Mouse (Mus musculus): Measurements from ENCODE around the gene Mlh3. TPM values are rescaled to one million over a fixed set of nuclear protein-coding genes. Genes with fewer than 3 reads are reported as not detected.

Mlh3 gene
- polyA plus RNA-seq, 1 experiment from 2014 or later = 9.1 TPM

- Histone ChIP-seq H3K9me3 (replicated peaks; ENCODE audit: control insufficient read depth, low read length, poor library complexity, severe bottlenecking) (no peaks in the 10 kb centered on the region), H3K36me3 (ENCODE audit: control insufficient read depth, insufficient read depth, low read length) (no peaks in the 10 kb centered on the region), H3K4me3 (ENCODE audit: low read depth, low read length) (no peak overlapping the region), H3K4me1 (ENCODE audit: control insufficient read depth, insufficient read depth, low read length) (no peaks in the 10 kb centered on the region), H3K27ac (ENCODE audit: low read length) (no peak overlapping the region), H3K9ac (ENCODE audit: low read depth, low read length) (no peak overlapping the region), H3K27me3 (ENCODE audit: control insufficient read depth, insufficient read depth, low read depth, low read length) (no peaks in the 10 kb centered on the region), H3K4me2 (ENCODE audit: low read length) (no peak overlapping the region)
- 90% methylated on average over 11 of the region's 11 CpGs for WGBS
- ATAC-seq = no peak
Observed at GRCm38 (mm10) chr12:85193923-85194622, 76.3 kb downstream of the Mlh3 start.

DNA sequence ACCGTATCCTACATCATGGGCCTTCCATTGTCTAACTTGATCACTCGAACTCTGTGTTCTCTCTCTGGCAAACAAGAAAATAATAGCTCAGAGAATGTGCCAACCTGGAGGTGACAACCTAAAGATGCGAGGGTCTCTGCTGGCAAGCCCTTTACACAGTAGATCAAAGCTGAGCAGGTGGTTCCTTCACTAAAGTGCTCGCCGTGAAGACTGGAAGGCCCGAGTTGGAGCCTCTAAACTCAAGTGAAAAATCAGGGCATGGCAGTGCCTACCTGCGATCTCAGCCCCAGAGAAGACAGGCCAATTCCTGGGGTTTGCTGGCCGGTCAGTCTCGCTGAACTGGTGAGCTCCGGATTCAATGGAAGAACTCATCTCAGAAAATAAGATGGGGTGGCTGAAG is 77.3 kb downstream of the Mlh3 start:
- WGBS = 84% methylated on average over 10 of the region's 10 CpGs
- Histone ChIP-seq H3K4me3 (ENCODE audit: low read depth, low read length) (no peak overlapping the region), H3K27me3 (ENCODE audit: control insufficient read depth, insufficient read depth, low read depth, low read length) (no peaks in the 10 kb centered on the region), H3K9me3 (replicated peaks; ENCODE audit: control insufficient read depth, low read length, poor library complexity, severe bottlenecking) (no peaks in the 10 kb centered on the region), H3K4me2 (ENCODE audit: low read length) (no peak overlapping the region), H3K9ac (ENCODE audit: low read depth, low read length) (no peak overlapping the region), H3K27ac (ENCODE audit: low read length) (no peak overlapping the region), H3K4me1 (ENCODE audit: control insufficient read depth, insufficient read depth, low read length) (no peaks in the 10 kb centered on the region), H3K36me3 (ENCODE audit: control insufficient read depth, insufficient read depth, low read length) (no peaks in the 10 kb centered on the region)
- no peak for ATAC-seq

DNA sequence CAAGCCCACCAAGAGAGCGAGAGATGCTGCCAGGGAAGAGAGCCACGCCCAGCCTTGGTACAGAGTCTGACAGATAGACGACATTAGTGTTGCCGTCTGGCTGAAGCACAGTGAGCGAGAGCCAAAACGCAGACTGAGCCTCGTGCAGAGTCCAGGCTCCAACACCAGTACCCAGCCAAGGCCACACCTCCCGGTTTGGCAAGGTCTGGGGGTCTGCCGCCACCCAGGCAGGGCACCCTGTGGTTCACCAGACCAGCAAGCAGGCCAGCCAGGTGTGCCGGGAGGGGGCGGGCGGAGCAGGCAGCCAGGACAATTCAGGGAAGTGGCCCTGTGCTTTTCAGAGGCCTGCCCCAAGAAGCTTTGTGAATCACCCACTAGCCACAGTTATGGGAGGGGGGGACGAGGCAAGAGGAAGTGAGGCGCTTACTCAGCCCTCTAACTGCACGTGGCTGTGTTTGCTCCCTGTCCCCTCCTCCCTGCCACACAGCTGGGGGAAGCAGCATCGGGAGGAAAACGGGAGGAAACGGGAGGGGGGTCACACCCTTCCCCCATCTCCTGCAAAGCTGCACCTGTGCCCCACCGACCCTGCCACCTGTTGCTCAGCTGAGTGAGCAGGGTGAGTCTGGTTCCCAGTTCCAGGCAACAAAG is 77.8 kb downstream of the Mlh3 start:
- H3K4me2 ChIP-seq (ENCODE audit: low read length) = no peak overlapping the region
- 34% methylated on average over 19 of the region's 19 CpGs for WGBS

DNA sequence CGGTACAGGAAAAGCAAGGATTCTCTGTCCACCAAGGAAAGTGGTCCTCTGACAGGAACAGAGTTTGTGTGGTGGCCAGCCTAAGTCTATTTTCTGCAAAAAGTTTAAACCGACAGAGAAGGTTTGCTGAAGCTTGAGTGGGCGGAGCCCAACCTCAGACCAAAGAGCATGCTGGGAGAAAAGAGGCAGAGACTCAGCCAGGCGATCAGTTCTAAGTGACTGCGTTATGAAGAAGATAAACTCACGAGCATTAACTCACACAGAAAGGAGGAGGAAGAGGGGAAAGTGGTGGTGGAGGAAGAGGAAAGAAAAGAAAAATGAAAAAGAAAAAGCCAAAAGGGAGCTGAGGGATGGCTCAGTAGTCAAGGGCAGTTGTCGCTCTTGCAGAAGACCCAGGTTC is 80.1 kb downstream of the Mlh3 start:
- H3K9ac ChIP-seq (ENCODE audit: low read depth, low read length) = no peak overlapping the region
- H3K27me3 ChIP-seq (ENCODE audit: control insufficient read depth, insufficient read depth, low read depth, low read length) = no peaks in the 10 kb centered on the region
- H3K4me2 ChIP-seq (ENCODE audit: low read length) = no peak overlapping the region
- no peaks in the 10 kb centered on the region for H3K9me3 ChIP-seq (replicated peaks; ENCODE audit: control insufficient read depth, low read length, poor library complexity, severe bottlenecking)
- ATAC-seq = no peak
- no peak overlapping the region for H3K27ac ChIP-seq (ENCODE audit: low read length)
- 76% methylated on average over 7 of the region's 7 CpGs for WGBS
- H3K36me3 ChIP-seq (ENCODE audit: control insufficient read depth, insufficient read depth, low read length) = no peaks in the 10 kb centered on the region
- H3K4me3 ChIP-seq (ENCODE audit: low read depth, low read length) = no peak overlapping the region
- no peaks in the 10 kb centered on the region for H3K4me1 ChIP-seq (ENCODE audit: control insufficient read depth, insufficient read depth, low read length)

More for the DNA sequence above, 77.8 kb downstream of the Mlh3 start:
- no peak overlapping the region for H3K4me3 ChIP-seq (ENCODE audit: low read depth, low read length)
- no peaks in the 10 kb centered on the region for H3K36me3 ChIP-seq (ENCODE audit: control insufficient read depth, insufficient read depth, low read length)
- H3K27ac ChIP-seq (ENCODE audit: low read length) = no peak overlapping the region
- no peaks in the 10 kb centered on the region for H3K27me3 ChIP-seq (ENCODE audit: control insufficient read depth, insufficient read depth, low read depth, low read length)
- no peak for ATAC-seq
- no peaks in the 10 kb centered on the region for H3K4me1 ChIP-seq (ENCODE audit: control insufficient read depth, insufficient read depth, low read length)
- no peaks in the 10 kb centered on the region for H3K9me3 ChIP-seq (replicated peaks; ENCODE audit: control insufficient read depth, low read length, poor library complexity, severe bottlenecking)
- H3K9ac ChIP-seq (ENCODE audit: low read depth, low read length) = no peak overlapping the region

- Histone ChIP-seq H3K9me3 (replicated peaks; ENCODE audit: control insufficient read depth, low read length, poor library complexity, severe bottlenecking) (no peaks in the 10 kb centered on the region), H3K27ac (ENCODE audit: low read length) (no peak overlapping the region), H3K4me2 (ENCODE audit: low read length) (no peak overlapping the region), H3K9ac (ENCODE audit: low read depth, low read length) (no peak overlapping the region), H3K36me3 (ENCODE audit: control insufficient read depth, insufficient read depth, low read length) (no peaks in the 10 kb centered on the region), H3K27me3 (ENCODE audit: control insufficient read depth, insufficient read depth, low read depth, low read length) (no peaks in the 10 kb centered on the region; the same call in 1 of the 2 replicates), H3K4me1 (ENCODE audit: control insufficient read depth, insufficient read depth, low read length) (peaks cover 12% of the 10 kb centered on the region; the same call in 1 of the 2 replicates), H3K4me3 (ENCODE audit: low read depth, low read length) (no peak overlapping the region)
- 77% methylated on average over 7 of the region's 7 CpGs for WGBS
- ATAC-seq = no peak
Observed at GRCm38 (mm10) chr12:85186361-85186760, 84.0 kb downstream of the Mlh3 start.

- Histone ChIP-seq H3K9me3 (replicated peaks; ENCODE audit: control insufficient read depth, low read length, poor library complexity, severe bottlenecking) (no peaks in the 10 kb centered on the region), H3K9ac (ENCODE audit: low read depth, low read length) (no peak overlapping the region), H3K27me3 (ENCODE audit: control insufficient read depth, insufficient read depth, low read depth, low read length) (no peaks in the 10 kb centered on the region; the same call in 1 of the 2 replicates), H3K36me3 (ENCODE audit: control insufficient read depth, insufficient read depth, low read length) (no peaks in the 10 kb centered on the region), H3K4me3 (ENCODE audit: low read depth, low read length) (no peak overlapping the region), H3K27ac (ENCODE audit: low read length) (no peak overlapping the region), H3K4me2 (ENCODE audit: low read length) (no peak overlapping the region), H3K4me1 (ENCODE audit: control insufficient read depth, insufficient read depth, low read length) (peaks cover 12% of the 10 kb centered on the region; the same call in 1 of the 2 replicates)
- ATAC-seq = no peak
- WGBS = 69% methylated on average over 8 of the region's 8 CpGs
Observed at GRCm38 (mm10) chr12:85185810-85186209, 84.6 kb downstream of the Mlh3 start.

Small RNA genes within 50 kb of the gene (microRNA-seq; reads per million reads assigned to microRNA genes)
- gene Mir6938 = 0.52 reads per million

Other genes with a start within 250 kb of the Mlh3 start
- 1.2 and 1.9 TPM in 2 replicates for gene Prox2, start 159.8 kb downstream of the Mlh3 start, polyA plus RNA-seq (2015; fragmentation: Nextera tagmentation; extraction: Ambion mirVana)
- gene Dlst, start 159.8 kb downstream of the Mlh3 start, polyA plus RNA-seq (2015; fragmentation: Nextera tagmentation; extraction: Ambion mirVana) = 103 and 104 TPM in 2 replicates
- 39.3 and 43.3 TPM in 2 replicates for gene Rps6kl1, start 119.3 kb downstream of the Mlh3 start, polyA plus RNA-seq (2015; fragmentation: Nextera tagmentation; extraction: Ambion mirVana)
- 8.0 and 9.0 TPM in 2 replicates for gene Pgf, start 92.8 kb downstream of the Mlh3 start, polyA plus RNA-seq (2015; fragmentation: Nextera tagmentation; extraction: Ambion mirVana)
- gene Eif2b2, start 51.1 kb downstream of the Mlh3 start, polyA plus RNA-seq (2015; fragmentation: Nextera tagmentation; extraction: Ambion mirVana) = 72.5 and 75.2 TPM in 2 replicates
- 48.4 and 50.2 TPM in 2 replicates for gene Acyp1, start 17.8 kb upstream of the Mlh3 start, polyA plus RNA-seq (2015; fragmentation: Nextera tagmentation; extraction: Ambion mirVana)
- 2.2 and 2.4 TPM in 2 replicates for gene Zc2hc1c, start 18.0 kb upstream of the Mlh3 start, polyA plus RNA-seq (2015; fragmentation: Nextera tagmentation; extraction: Ambion mirVana)
- gene Nek9, start 68.8 kb upstream of the Mlh3 start, polyA plus RNA-seq (2015; fragmentation: Nextera tagmentation; extraction: Ambion mirVana) = 9.1 and 10.2 TPM in 2 replicates
- gene Tmed10, start 104.2 kb upstream of the Mlh3 start, polyA plus RNA-seq (2015; fragmentation: Nextera tagmentation; extraction: Ambion mirVana) = 178 and 184 TPM in 2 replicates
- 1.8 TPM in 2 replicates for gene Fos, start 203.3 kb upstream of the Mlh3 start, polyA plus RNA-seq (2015; fragmentation: Nextera tagmentation; extraction: Ambion mirVana)